Mouse (Mus musculus) megakaryocyte progenitor cell, adult 5-6 weeks (primary cell): Measurements from ENCODE around the gene Tbc1d22a. TPM values are rescaled to one million over a fixed set of nuclear protein-coding genes. Genes with fewer than 3 reads are reported as not detected.
A peak's percentile ranks its signal among the peaks of the same experiment; 100 is the strongest.

ENCODE experiments used
- ATAC-seq: replicated peaks from 2 replicates; pipeline ENCODE4 v1.8.0; 2016; ENCODE audit warnings: mild to moderate bottlenecking, moderate TSS enrichment, inconsistent platforms; ENCODE audit not compliant: poor library complexity
- total RNA-seq, 2 experiments: library from RNA; stranded (forward) in 1 of 2; stranded (reverse) in 1 of 2; fragments of 157-497, 149-512 nt in 1 of 2; fragments of 200-1000 nt in 1 of 2; gene quantifications; 2 replicates each; pipeline versions ENCODE4 v1.2.3 to v1.2.4; 2015 to 2017

The Tbc1d22a gene
- total RNA-seq, 2 experiments from 2014 or later: 12.6 to 17.3 TPM

DNA sequence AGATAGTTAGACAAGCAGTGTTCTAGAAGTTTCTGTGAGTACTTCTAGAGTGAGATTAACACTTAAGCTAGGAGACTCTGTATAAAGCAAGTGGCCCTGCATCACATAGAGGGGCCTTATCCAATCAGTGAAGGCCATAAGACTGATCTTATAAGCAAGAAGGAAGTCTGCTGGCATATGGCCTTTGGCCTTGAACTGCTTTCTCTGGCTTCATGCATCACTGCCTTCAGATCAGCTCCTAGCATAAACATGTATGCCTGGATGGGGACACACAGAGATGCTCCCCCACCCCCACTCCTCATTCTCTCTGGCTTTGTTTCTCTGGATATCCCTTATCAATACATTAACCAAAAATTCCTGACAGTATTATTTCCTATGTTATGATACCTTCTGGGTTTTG lies 218.5 kb downstream of the Tbc1d22a start:
- ATAC-seq: no peak

- no peak for ATAC-seq
These were observed 219.1 kb downstream of the Tbc1d22a start for GRCm38 (mm10) chr15:86433378-86433777.

- no peak for ATAC-seq
These were observed 220.0 kb downstream of the Tbc1d22a start for GRCm38 (mm10) chr15:86434241-86434640.

GRCm38 (mm10) chr15:86437346-86437745 lies 223.1 kb downstream of the Tbc1d22a start:
- ATAC-seq: no peak

GRCm38 (mm10) chr15:86439015-86439796 lies 224.9 kb downstream of the Tbc1d22a start:
- ATAC-seq: peak; percentile 67

DNA sequence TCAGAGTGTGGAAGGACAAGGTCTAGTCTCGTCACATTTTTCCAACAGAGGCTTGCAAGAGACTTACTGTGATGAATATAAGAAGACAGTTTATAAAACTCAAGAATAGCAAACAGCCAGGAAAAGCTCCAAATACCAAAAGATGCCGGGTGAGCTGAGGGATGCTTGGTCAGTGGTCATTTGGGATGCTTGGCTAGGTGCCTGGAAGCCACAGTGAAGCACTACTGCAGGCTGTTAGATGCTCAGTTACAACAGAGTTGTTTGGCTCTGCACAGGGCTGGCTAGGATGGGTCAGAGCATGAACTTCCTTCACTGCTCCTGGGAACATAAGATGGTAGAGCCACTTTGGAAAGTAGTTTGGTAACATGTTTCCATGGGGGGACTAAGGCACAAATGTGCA lies 230.0 kb downstream of the Tbc1d22a start:
- ATAC-seq: no peak

DNA sequence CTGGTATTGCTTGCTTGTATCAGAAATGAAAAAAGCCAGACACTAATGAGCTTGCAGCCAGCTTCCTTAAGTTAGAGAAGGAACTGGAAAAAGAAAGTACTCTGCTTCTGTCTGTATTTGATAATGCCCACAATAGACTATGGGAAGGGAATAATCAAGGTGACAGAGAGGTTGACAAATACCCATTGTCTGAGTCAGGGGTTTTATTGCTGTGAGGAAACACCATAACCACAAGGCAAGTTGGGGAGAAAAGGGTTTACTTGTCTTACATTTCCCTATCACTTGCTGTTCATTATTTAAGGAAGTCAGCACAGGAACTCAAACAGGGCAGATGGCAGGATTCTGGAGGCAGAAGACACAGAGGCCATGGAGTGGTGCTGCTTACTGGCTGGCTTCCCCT lies 231.8 kb downstream of the Tbc1d22a start:
- ATAC-seq: peak; percentile 76

- no peak for ATAC-seq
These were observed 233.0 kb downstream of the Tbc1d22a start for GRCm38 (mm10) chr15:86447251-86447650.

DNA sequence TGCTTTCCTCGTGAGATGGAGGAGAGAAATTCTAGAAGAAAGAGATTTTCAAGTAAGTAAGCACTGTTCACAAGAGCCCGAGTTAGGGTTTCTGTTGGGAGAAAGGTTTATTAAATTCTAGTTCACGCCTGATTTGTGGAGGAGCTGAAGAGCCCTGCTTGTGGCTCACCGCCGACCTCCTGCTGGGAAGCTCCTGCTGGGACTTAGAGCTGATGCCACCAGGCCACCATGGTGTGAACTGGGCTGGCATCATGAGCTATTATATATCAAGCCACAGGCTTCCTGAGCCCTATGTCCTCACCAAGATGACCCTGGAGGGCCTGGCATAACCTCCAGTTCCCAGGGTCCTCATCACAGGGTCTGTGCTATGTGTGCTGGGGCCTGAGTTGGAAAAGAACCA lies 235.0 kb downstream of the Tbc1d22a start:
- no peak for ATAC-seq

DNA sequence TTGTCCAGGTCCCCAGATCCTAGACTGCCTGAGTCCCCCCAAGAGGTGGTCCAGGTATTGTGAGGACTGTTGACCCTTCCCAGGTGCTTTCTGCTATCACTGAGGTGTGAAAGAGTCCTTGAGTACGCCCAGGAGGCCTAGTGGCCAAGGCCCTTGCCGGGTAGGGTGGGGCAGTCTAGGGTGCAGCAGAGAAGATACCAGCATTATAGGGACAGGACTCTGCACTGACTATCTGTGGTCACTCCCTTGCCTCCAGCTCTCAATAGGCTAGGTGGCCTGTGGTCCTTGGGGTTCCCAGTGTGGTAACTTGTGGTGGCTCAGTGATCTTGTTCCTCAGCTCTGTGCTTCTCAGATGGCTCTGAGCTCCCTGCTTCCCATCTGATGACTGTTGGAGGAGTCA lies 235.5 kb downstream of the Tbc1d22a start:
- ATAC-seq: no peak

- no peak for ATAC-seq
These were observed 245.2 kb downstream of the Tbc1d22a start for GRCm38 (mm10) chr15:86459413-86459812.

GRCm38 (mm10) chr15:86462636-86463035 lies 248.4 kb downstream of the Tbc1d22a start:
- no peak for ATAC-seq

DNA sequence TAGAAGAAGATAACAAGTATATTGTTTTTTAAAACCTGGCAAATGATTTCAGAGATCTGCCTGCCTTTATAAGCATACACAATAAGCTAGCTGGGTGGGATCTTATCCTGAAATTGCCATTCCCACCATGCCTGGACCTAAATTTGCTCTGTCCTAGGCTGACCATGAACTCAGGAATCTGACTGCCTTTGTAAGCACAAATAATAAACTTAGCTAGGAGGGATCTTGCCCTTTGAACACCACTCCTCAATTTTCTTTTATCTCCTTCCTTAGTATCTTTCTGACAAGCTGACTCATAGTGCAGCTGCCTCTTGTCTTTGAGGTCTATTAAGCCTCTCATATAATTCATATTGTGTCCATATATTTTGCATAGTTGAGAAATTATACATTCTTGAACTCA lies 253.8 kb downstream of the Tbc1d22a start:
- no peak for ATAC-seq

- no peak for ATAC-seq
These were observed 256.9 kb downstream of the Tbc1d22a start for GRCm38 (mm10) chr15:86471136-86471535.

DNA sequence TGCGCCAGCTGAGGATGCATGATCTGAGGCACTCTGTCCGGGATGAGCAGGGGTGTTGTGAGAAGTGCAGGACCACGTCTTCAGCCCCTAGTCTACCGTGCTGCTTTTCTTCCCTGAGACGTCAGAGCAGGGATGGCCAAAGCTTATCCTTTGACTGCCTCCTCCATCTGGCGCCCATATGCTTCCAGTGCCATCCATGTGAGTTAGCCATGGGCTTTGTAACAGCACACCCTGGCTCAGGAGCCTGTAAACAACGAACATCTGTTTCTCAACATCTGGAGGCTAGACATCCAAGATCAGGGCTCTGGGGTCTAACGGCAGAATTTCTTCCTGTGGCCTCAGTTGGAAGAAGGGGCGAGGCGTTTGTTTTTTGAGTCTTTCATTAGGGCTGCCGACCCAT lies 259.2 kb downstream of the Tbc1d22a start:
- ATAC-seq: no peak

DNA sequence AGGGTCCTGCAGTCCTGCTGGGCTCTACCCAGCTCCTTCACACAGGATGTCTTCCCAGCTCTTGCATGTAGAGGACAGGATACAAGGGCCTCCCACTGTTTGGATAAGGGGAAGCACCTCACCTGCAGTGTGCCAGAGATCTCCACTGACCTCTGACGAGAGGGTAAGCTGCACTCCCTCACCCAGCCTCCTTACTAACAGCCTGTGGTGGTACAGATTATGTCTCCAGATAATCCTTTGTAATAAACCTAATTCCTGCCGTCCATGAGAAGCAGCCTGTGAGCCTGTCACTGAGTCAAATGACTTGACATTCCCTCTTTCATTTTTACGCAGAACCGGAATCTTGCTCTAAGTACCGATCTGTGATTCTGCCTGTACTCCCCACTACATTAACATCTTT lies 260.7 kb downstream of the Tbc1d22a start:
- ATAC-seq: no peak

DNA sequence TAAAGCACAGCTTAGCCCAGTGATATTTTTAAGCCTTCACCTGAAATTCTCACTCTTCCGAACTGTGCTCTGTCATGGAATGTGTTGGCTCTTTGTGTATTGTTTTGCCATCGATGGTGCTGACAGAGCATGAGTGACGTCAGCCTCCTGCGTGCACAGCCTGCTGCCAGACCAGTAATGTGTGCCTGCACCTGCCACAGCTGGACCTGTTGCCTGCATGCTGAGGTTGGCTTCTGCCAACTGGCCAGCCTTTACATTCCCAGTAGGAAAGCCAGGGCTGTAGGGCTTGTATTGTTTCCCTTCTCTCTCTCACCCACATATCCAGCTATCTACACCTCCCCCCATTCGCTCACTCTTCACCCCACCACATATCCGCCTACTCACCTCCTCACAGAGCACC lies 262.2 kb downstream of the Tbc1d22a start:
- no peak for ATAC-seq

DNA sequence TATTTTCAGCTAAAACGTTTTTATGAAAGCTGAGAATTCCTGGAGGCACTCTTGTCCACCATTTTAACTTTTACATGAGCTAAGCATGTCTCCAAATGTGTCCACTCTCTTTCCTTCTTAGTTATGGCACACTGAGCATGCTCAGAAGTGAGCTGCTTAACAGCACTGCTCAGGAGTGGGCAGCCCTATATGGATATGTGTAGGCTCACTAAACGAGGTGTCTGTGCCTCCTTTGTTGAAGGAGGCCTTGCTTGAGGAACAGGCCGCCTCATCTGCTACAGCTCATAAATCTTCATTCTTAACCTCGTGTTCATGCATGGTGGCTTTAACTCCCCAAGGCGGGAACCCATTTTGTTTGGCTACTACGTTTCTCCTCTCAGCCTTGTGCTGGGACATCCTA lies 262.8 kb downstream of the Tbc1d22a start:
- ATAC-seq: no peak

DNA sequence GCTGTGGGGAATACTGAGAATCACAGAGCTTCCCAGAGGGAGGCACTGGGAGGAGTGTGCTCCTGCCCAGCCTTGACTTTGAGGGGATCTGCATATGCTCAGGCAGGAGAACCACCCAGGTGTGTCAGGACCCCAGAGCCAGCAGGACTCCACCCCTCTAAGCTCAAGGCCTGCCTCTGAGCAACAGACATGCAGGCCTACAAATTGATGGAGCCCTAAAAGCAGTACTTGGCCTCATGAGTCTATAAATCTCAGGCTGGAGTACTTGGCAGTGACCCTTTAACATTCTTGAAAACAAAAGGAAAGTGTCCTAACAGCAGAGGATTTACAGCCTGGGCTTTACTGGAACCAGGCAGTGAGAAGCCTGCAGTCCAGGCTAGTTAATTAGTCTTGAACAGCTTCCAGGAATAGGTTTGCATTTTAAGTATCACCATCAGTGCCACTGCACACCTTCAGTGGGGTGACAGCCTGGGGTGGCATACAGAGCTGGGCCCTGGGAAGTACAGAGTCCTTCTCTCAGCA lies 263.3 kb downstream of the Tbc1d22a start:
- no peak for ATAC-seq

DNA sequence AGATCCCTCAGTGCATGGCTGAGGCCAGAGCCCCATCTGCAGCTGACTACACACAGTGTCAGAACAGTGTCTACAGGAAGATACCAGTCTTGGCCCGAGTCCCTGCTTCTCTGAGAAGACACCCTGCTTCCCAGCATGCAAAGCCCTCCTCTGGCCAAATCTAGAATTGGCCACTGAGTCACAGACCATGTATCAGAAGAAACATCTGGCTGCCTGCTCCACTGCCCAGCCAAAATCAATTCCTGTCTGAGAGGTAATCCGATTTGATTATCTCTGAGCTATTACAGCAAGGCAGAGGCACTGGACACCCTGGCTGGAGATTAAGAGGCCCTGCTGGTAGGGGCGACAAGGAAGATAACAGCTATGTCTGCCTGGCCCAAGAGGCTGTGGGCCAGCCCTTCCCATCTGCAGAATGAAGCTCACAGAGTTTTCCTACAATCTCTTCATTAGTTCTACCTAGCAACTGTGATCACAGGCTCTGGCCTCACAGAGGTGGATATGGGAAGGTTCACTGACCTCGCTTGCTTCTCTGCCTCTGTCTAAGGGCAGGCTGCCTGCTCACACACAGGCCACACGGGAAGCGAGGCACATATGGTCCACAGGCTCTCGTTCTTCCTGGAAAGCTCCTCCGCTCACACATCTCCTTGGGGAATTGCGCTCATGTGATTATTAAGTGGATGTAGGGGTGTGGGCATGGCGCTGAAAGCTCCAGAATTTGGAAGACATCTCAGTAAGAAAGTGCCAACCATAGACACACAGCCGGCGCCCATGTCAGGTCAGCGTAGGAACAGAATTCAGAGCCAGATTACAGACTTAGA lies 264.6 kb downstream of the Tbc1d22a start:
- peak; percentile 51 for ATAC-seq

- ATAC-seq: no peak
These were observed 268.1 kb downstream of the Tbc1d22a start for GRCm38 (mm10) chr15:86482362-86482761.

DNA sequence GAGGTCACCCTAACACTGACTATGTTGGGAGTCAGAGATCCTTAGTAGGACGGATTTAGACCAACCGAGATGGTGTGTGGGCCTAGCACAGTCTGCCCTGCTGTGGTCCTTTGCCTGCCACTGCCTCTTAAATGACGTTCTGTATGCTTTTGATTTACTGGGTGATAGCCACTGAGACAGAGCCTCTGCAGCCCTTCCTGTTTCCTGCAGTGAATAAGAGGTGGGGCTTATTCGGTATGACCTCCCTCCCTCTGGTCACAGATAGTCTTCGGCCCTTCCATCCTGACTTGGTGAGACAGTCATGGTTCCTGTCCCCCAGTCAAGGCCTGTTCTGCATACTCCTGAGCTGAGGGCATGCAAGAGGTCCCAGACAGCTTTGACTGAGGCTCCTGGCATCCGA lies 271.6 kb downstream of the Tbc1d22a start:
- peak; percentile 42 for ATAC-seq
